Mouse (Mus musculus): ENCODE results near the gene Ptrh2. TPM values are rescaled to one million over a fixed set of nuclear protein-coding genes. Genes with fewer than 3 reads are reported as not detected.

Gene Ptrh2
- total and polyA plus RNA-seq, 2 experiments from 2014 or later: 7.1 to 14.0 TPM

DNA sequence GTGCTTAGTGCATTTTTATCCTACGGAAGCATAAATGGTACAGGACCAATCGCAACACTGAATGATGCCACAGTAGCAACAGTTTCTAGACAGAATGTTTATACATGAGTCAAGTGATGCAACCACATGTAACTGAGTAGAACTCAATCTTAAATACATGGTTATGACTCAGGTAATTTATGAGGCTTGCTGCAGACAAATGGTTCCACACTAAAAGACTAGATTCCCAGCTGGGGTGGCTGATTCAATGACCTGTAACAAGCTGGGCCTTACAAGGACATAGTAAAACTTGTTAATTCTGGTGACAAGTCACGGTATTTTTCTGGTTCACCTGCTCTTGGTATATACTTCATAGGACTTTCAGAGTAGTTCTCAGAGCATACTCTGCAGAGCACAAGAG is 7.7 kb downstream of the Ptrh2 start:
- no peak for TF ChIP-seq CTCF (IDR thresholded peaks at IDR 0.05; ENCODE audit: low read depth)
- TF ChIP-seq EP300 (IDR thresholded peaks at IDR 0.05; ENCODE audit: low read depth): no peak
- Histone ChIP-seq H3K9me3 (replicated peaks; ENCODE audit: control insufficient read depth, low read length) (no peaks in the 10 kb centered on the region), H3K27me3 (ENCODE audit: control insufficient read depth, insufficient read depth, low read length) (no peaks in the 10 kb centered on the region), H3K4me2 (ENCODE audit: low read depth, low read length) (no peak overlapping the region), H3K9ac (replicated peaks; ENCODE audit: low read depth, low read length) (no peak overlapping the region), H3K4me1 (ENCODE audit: control insufficient read depth, insufficient read depth) (no peaks in the 10 kb centered on the region), H3K4me3 (ENCODE audit: low read depth, low read length) (no peak overlapping the region), H3K27ac (ENCODE audit: low read depth) (no peak overlapping the region), H3K36me3 (replicated peaks; ENCODE audit: control insufficient read depth, insufficient read depth, low read length) (peaks cover 72% of the 10 kb centered on the region)
- WGBS: 85% methylated on average over 3 of the region's 3 CpGs
- no peak for DNase-seq (ENCODE audit: low spot score)
- no peak for ATAC-seq (ENCODE audit: insufficient read depth, low read depth)

DNA sequence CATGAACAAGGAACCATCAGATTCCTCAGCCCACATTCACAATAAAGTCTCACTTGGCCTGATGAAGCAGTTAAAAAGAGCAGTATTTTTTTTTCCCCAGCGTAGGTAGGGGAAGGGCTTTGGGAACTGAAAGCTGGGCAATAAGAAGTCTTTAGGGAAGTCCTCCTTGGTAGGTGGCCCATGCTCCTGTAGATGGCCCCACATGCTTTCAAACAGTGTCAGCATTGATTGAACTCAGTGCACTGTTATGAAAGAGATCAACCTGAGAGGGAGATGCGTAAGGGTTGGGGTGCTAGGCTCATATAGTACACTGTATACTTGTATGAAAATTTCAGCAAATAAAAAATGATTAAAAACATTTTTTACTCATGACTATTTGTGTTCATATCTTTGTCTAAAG is 8.2 kb downstream of the Ptrh2 start:
- Histone ChIP-seq H3K4me3 (ENCODE audit: low read depth, low read length) (no peak overlapping the region), H3K9me3 (replicated peaks; ENCODE audit: control insufficient read depth, low read length) (no peaks in the 10 kb centered on the region), H3K27ac (ENCODE audit: low read depth) (no peak overlapping the region), H3K36me3 (replicated peaks; ENCODE audit: control insufficient read depth, insufficient read depth, low read length) (peaks cover 76% of the 10 kb centered on the region), H3K4me1 (ENCODE audit: control insufficient read depth, insufficient read depth) (no peaks in the 10 kb centered on the region), H3K4me2 (ENCODE audit: low read depth, low read length) (no peak overlapping the region), H3K27me3 (ENCODE audit: control insufficient read depth, insufficient read depth, low read length) (no peaks in the 10 kb centered on the region), H3K9ac (replicated peaks; ENCODE audit: low read depth, low read length) (no peak overlapping the region)
- ATAC-seq (ENCODE audit: insufficient read depth, low read depth) (no peak), DNase-seq (ENCODE audit: low spot score) (no peak)
- TF ChIP-seq CTCF (IDR thresholded peaks at IDR 0.05; ENCODE audit: low read depth) (no peak), EP300 (IDR thresholded peaks at IDR 0.05; ENCODE audit: low read depth) (no peak)
- WGBS: 95% methylated on average over 2 of the region's 2 CpGs

- no peak for TF ChIP-seq CTCF (IDR thresholded peaks at IDR 0.05; ENCODE audit: low read depth)
- TF ChIP-seq EP300 (IDR thresholded peaks at IDR 0.05; ENCODE audit: low read depth): no peak
- no peak overlapping the region for H3K4me2 ChIP-seq (ENCODE audit: low read depth, low read length)
- DNase-seq (ENCODE audit: low spot score): no peak
- no peak overlapping the region for H3K9ac ChIP-seq (replicated peaks; ENCODE audit: low read depth, low read length)
- H3K27ac ChIP-seq (ENCODE audit: low read depth): no peak overlapping the region
- no peaks in the 10 kb centered on the region for H3K27me3 ChIP-seq (ENCODE audit: control insufficient read depth, insufficient read depth, low read length)
- ATAC-seq (ENCODE audit: insufficient read depth, low read depth): no peak
- no peak overlapping the region for H3K4me3 ChIP-seq (ENCODE audit: low read depth, low read length)
- no peaks in the 10 kb centered on the region for H3K9me3 ChIP-seq (replicated peaks; ENCODE audit: control insufficient read depth, low read length)
- H3K4me1 ChIP-seq (ENCODE audit: control insufficient read depth, insufficient read depth): no peaks in the 10 kb centered on the region
- peaks cover 82% of the 10 kb centered on the region for H3K36me3 ChIP-seq (replicated peaks; ENCODE audit: control insufficient read depth, insufficient read depth, low read length)
- WGBS: 86% methylated on average over 2 of the region's 2 CpGs
These were observed 8.8 kb downstream of the Ptrh2 start for GRCm38 (mm10) chr11:86692546-86692945.

DNA sequence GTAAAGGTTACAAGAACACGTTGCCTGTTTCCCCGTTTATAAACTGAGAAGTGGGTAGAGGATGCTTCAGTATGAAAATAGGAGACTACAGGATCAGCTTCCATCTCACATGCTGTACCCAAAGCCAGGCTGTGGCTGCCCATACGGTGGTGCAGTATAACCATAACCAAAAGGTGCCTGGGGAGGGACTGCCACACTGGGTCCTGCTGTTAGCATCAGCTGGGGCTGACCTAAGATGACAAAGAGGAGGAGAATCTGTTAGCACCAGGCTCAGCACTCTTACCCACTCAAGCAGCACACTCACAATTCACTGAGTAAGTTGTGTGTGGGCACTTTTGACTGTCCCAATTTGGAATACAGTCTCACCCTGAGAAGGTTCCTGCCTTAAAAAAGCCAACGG is 11.7 kb downstream of the Ptrh2 start:
- Histone ChIP-seq H3K4me1 (ENCODE audit: control insufficient read depth, insufficient read depth) (no peaks in the 10 kb centered on the region), H3K36me3 (replicated peaks; ENCODE audit: control insufficient read depth, insufficient read depth, low read length) (peaks cover 93% of the 10 kb centered on the region), H3K27ac (ENCODE audit: low read depth) (no peak overlapping the region), H3K9ac (replicated peaks; ENCODE audit: low read depth, low read length) (no peak overlapping the region), H3K9me3 (replicated peaks; ENCODE audit: control insufficient read depth, low read length) (no peaks in the 10 kb centered on the region), H3K4me3 (ENCODE audit: low read depth, low read length) (no peak overlapping the region), H3K27me3 (ENCODE audit: control insufficient read depth, insufficient read depth, low read length) (no peaks in the 10 kb centered on the region), H3K4me2 (ENCODE audit: low read depth, low read length) (no peak overlapping the region)
- no peak for TF ChIP-seq CTCF (IDR thresholded peaks at IDR 0.05; ENCODE audit: low read depth)
- no peak for TF ChIP-seq EP300 (IDR thresholded peaks at IDR 0.05; ENCODE audit: low read depth)
- DNase-seq (ENCODE audit: low spot score): no peak
- WGBS: 69% methylated on average over 4 of the region's 4 CpGs
- ATAC-seq (ENCODE audit: insufficient read depth, low read depth): no peak

GRCm38 (mm10) chr11:86701151-86701550 is 17.4 kb downstream of the Ptrh2 start:
- H3K36me3 ChIP-seq (replicated peaks; ENCODE audit: control insufficient read depth, insufficient read depth, low read length): peaks cover 95% of the 10 kb centered on the region

DNA sequence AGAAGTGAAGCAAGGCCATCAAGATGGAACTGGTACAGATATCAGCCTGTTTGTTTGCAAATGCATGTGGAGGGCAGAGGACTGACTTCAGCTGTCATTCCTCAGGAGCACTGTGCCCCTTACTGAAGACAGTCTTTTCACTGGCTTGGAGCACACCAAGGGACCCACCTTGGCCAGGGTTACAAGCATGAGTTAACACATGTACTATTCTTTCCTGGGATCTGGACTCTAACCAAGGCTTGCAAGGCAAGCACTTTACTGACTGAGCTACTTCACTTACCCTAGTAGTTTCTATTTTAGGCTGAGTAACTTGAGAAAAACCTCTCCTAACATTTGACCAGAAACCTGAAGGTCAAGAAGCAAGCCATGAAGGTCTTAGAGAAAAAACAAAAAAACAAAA is 30.8 kb downstream of the Ptrh2 start:
- no peaks in the 10 kb centered on the region for H3K9me3 ChIP-seq (replicated peaks; ENCODE audit: control insufficient read depth, low read length)
- no peak overlapping the region for H3K4me3 ChIP-seq (ENCODE audit: low read depth, low read length)
- no peak overlapping the region for H3K27ac ChIP-seq (ENCODE audit: low read depth)
- no peaks in the 10 kb centered on the region for H3K27me3 ChIP-seq (ENCODE audit: control insufficient read depth, insufficient read depth, low read length)
- ATAC-seq (ENCODE audit: insufficient read depth, low read depth): no peak
- no peak overlapping the region for H3K9ac ChIP-seq (replicated peaks; ENCODE audit: low read depth, low read length)
- H3K36me3 ChIP-seq (replicated peaks; ENCODE audit: control insufficient read depth, insufficient read depth, low read length): peaks cover 77% of the 10 kb centered on the region
- H3K4me2 ChIP-seq (ENCODE audit: low read depth, low read length): no peak overlapping the region
- DNase-seq (ENCODE audit: low spot score): no peak
- no peaks in the 10 kb centered on the region for H3K4me1 ChIP-seq (ENCODE audit: control insufficient read depth, insufficient read depth)
- no peak for TF ChIP-seq CTCF (IDR thresholded peaks at IDR 0.05; ENCODE audit: low read depth)
- TF ChIP-seq EP300 (IDR thresholded peaks at IDR 0.05; ENCODE audit: low read depth): no peak

More at GRCm38 (mm10) chr11:86701151-86701550, 17.4 kb downstream of the Ptrh2 start:
- no peak overlapping the region for H3K27ac ChIP-seq (ENCODE audit: low read depth)
- TF ChIP-seq CTCF (IDR thresholded peaks at IDR 0.05; ENCODE audit: low read depth): no peak
- no peak for TF ChIP-seq EP300 (IDR thresholded peaks at IDR 0.05; ENCODE audit: low read depth)
- H3K4me2 ChIP-seq (ENCODE audit: low read depth, low read length): no peak overlapping the region
- WGBS: 87% methylated on average over 4 of the region's 4 CpGs
- ATAC-seq (ENCODE audit: insufficient read depth, low read depth): no peak
- H3K27me3 ChIP-seq (ENCODE audit: control insufficient read depth, insufficient read depth, low read length): no peaks in the 10 kb centered on the region
- DNase-seq (ENCODE audit: low spot score): no peak
- H3K4me1 ChIP-seq (ENCODE audit: control insufficient read depth, insufficient read depth): no peaks in the 10 kb centered on the region
- H3K9me3 ChIP-seq (replicated peaks; ENCODE audit: control insufficient read depth, low read length): no peaks in the 10 kb centered on the region
- no peak overlapping the region for H3K9ac ChIP-seq (replicated peaks; ENCODE audit: low read depth, low read length)
- no peak overlapping the region for H3K4me3 ChIP-seq (ENCODE audit: low read depth, low read length)
